Mouse (Mus musculus) C2C12 (cell line): ENCODE results near the gene Cdnf.

Experiments
- CEBPB ChIP-seq: IDR thresholded peaks from one replicate; pipeline ENCODE4 v1.6.1; 2011; ENCODE audit warnings: low read depth, mild to moderate bottlenecking, control low read depth, moderate library complexity
- CTCF ChIP-seq: IDR thresholded peaks from one replicate; pipeline ENCODE4 v1.5.1; 2011; ENCODE audit not compliant: control insufficient read depth, insufficient read depth, insufficient read length
- FOSL1 ChIP-seq: IDR thresholded peaks from one replicate; pipeline ENCODE4 v1.8.0; 2011; ENCODE audit warnings: mild to moderate bottlenecking, low read length; ENCODE audit not compliant: poor library complexity, insufficient read depth, severe bottlenecking
- MYOD1 ChIP-seq: IDR thresholded peaks from one replicate; pipeline ENCODE4 v1.6.1; 2011; ENCODE audit warnings: low read depth; ENCODE audit not compliant: control insufficient read depth, insufficient read length
- MYOG ChIP-seq: IDR thresholded peaks from one replicate; pipeline ENCODE4 v1.6.1; 2011; ENCODE audit not compliant: control insufficient read depth, insufficient read length; ENCODE audit errors: extremely low read depth
- USF1 ChIP-seq: IDR thresholded peaks from one replicate; pipeline ENCODE4 v1.6.1; 2011; ENCODE audit warnings: low read depth, mild to moderate bottlenecking, control low read depth, moderate library complexity

DNA sequence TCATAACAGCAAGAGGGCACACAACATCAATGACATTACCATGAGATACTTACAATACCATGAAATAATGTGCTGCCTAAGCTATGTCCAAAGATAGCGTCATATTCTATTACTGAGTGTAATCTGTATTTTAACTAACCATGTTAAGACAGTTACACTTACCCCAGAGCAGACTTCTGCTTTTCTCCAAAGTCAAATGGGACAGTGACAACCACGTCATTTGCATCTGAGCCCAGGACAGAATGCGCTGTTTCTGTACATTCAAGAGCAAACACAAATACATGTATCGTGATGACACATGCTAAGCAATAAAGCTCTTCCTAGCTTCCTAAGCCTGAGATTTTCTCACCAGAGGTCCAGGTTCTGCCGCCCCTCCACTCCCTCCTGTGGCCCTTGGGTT lies 11.9 kb upstream of the Cdnf start:
- TF ChIP-seq CTCF (no peak), FOSL1 (no peak), CEBPB (no peak), MYOD1 (no peak), MYOG (no peak), USF1 (no peak)
